Mouse (Mus musculus): Measurements from ENCODE around the gene Hspa12a.

The Hspa12a gene

DNA sequence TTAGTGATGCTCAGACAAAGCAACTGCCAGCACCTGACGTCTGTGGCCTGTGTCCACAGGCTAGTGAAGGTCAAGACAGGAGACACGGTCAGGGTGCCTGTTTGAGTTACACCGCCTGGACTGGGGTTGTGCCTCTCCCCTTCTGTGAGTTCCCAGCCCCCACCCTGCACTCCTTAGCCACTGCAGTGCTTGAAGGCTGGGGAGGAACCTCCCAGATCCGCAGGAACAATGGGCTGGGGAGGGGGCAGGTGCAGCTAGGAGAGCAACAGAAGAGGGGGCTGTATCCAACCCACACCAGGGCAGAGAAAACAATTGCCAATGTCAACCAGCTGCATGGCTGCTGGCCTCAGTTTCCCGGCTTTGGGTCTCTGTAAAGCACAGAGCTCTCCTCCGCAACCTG is 84.1 kb downstream of the Hspa12a start:
- no peak for DNase-seq

DNA sequence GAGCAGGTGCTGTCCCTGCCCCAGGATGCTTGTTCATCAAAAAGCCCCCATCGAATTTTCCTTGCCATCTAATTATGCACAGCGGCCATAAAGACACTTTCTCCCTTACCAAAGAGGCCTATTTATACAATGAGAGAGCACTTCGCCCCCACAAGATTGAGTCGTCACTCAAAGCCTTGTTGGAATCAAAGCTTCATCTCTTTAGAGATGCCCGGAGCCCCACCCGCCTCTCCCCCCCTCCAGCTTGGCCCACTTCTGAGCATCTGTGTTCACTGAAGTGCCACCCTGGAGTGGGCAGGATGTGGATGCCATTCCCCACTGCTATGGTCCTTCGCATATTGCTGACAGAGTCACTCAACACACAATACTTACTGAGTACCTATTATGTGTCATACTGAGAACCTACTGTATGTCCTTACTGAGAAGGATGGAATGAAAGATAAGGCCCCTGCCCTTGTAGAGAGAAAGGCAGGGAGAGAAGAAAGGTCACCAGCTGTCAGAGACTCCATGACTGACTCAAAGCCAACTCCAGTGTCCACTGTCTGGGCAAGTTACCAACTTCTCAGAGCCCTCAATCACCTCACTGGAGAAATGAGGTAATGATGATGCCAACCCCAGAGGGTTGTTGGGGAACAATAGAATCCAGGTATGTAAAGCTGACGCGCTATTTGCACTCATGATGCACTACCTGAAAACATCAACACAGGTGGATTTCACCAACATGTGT is 87.2 kb downstream of the Hspa12a start:
- DNase-seq: no peak

DNA sequence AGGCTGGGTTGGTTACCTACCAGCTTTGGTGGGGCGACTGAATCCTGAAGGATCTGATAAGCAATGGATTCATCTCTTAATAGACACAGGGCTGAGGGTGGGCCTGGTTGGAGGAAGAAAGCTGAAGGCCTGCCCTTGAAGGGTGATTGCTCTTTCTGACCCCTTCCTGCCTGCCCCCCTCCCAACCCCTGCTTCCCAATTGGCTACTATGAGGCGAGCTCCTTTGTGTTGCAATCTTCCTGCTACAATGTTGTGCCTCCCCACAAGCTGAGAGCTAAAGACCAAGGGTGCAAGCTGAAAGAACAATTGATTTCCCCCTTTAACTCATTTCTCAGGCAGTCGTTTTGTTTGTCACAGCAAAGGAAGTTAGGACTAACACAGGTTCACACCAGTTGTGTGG is 88.6 kb downstream of the Hspa12a start:
- DNase-seq: no peak

DNA sequence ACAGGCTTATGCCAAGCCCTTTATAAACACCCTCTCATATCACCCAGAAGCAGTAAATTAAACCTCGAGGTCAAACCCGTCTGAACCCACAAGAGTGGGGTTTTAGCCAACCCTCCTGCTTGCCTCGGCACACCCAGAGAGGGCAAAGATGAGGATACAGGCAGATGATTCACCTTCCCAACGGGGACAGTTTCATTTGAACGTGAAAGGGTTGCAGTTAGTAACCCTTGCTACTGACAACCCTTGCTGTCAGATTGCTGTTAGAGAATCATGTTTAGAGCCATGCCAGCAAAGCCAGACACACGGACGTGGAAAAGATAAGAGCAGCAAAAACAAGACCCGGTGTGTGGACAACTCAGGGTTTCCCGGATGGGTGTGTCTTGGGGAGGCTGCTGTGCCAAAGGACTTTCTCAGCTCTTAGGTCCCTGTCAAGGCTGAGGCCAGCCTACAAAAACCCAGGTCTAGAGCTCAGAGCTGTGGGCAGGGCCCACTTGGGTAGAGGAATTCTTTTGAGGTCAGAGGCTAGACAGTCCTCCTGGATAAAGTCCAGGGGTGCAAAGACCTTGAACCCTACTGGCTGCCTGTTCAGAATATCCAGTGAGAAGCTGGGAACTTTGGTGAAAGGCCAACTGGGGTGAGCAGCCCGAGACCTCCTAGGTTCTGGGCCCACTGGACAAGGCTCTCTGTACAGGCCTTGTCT is 90.3 kb downstream of the Hspa12a start:
- DNase-seq: no peak

DNA sequence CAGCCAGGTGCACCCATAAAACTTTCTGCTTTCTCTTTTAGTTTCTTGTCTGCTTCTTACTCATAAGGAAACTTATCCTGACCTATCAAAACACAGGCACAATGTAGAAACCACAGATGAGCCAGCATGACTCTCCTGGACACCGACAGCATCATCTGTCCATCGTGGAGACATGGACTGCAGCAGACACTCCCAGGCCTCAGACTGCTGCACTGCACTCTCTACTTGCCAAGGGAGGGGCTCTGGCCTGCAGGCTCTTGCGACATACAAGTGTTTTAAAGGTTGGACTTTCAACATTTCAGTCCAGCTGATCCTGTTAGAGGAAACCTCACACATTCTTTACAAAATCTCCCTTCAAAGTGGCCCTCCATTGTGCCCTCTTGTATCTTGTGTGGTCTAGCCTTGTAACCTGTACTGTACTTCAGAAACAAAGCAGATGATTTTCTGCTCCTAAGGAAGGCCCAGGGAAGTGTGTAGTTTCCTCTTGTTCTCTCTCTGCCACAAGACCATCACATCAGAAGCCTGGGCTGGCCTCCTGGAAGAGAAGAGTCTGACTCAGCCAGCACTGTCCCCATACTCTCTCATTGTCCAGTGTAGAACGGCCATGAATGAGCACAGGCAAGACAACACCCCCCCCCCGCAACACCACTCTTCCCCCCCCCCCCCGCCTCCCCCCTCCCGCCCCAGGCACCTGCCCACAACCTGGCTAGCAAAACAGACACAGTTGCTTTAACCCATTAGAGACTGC is 92.6 kb downstream of the Hspa12a start:
- DNase-seq: peak; percentile 28

DNA sequence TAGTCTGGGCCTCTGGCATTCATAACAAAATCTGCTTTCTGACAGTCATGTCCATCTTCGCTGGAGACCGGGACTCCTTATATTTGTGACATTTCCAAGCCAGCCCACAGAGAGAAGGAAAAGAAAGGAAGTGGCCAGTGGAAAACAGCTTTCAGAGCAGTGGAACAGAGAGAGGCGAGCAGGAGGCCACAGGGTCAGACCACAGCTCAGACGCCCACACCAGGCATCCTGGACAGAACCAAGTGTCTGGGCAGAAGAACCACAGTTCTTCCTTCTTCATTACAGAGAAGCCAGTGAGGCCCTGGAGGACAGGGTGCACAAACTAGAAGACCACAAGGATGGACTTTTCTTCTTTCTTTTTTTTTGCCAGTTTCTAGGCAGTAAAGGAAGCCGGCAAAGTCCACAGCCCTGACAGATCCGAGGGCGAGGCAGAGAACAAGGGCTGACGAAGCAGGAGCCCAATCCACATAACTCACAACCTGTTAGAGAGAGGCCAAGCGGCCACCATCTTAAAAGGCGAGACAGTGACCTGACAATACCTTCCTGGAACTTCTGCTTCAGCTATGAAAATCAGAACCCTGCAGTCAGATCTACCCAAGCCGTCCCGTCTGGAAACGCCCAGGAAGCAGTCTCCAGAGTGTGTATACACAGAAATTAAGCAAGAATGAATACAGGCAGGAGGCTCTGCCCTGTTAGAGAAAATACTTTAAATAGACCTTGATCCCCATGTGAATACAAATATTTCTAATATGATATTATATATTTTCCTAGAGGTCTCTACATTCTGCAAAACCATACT is 93.9 kb downstream of the Hspa12a start:
- peak; percentile 21 for DNase-seq

DNA sequence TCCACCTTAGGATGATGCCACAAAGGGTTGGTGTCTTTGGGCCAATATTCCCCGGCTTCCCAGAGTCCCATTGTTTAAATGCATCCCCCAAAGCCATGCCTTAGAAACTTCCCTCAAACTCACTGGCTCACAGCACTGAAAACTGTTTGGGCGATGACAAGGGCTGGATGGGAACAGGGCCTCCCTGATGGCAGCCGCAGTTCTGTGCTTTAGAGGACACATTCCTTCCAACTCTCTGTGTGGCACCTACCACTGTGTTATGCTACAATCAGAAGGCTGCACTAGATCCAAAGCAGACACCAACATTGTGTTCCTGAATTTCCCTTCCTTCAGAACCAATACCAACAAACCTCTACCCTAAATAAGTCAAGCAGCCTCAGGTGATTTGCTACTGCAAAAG is 99.8 kb downstream of the Hspa12a start:
- no peak for DNase-seq

DNA sequence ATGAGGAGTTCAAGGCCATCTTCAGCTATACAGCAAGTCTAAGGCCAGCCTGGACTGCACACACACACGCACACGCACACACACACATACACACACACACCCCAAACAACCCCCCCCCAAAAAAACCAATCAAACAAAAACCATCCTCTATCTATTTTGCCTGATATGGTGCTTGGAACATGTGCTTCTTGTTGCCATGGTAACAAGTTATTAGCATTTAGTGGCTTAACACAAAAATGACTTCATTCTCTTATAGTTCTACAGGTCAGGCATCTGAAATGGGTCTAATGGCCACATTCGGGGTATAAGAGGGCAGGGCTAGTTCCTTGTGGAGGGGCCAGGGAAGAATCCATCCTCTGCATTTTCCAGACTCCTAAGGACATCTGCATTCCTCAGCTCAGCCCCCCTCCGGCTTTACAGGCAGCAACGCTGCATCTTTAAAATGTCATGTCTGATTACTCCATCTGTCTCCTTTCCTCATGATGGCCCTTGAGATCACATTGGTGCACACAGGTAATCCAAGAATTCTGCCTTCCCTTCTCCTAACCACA is 102.7 kb downstream of the Hspa12a start:
- no peak for DNase-seq

DNA sequence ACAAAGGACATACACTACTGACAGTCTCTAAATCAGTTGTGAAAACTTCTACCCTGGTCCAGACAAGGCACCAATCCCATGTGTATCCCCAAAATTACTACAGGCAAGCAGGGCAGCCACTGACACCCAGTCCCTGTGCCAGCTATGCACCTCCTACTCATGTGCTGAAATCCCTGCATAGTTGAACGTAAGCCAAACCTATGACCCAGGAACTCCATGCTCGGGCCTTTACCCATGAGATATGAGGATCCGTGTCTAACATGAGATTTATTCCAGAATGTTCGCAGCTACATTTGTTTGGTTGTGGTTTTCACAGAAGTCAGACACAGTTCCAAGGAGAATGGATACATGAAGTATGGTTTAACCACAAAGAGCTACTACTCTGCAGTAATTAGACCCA is 103.6 kb downstream of the Hspa12a start:
- no peak for DNase-seq

DNA sequence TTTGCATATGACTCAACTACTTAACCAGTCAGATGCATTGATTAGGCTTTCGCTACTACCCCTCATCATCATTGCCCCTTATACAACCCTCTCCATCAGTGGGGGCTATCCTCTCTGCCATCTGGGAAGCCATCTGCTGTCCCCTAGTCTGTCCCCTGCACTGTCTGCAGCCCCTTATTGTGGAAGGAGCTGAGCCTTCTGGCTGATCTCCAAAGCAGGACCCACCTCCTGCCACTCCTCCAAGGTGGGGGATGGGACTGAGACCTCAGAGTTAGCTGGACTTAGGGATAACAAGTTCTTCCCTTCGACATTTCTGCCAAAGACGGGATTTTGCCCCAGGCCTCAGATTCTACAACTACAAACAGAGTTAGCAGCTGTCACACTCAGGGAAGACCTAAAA is 104.1 kb downstream of the Hspa12a start:
- no peak for DNase-seq

DNA sequence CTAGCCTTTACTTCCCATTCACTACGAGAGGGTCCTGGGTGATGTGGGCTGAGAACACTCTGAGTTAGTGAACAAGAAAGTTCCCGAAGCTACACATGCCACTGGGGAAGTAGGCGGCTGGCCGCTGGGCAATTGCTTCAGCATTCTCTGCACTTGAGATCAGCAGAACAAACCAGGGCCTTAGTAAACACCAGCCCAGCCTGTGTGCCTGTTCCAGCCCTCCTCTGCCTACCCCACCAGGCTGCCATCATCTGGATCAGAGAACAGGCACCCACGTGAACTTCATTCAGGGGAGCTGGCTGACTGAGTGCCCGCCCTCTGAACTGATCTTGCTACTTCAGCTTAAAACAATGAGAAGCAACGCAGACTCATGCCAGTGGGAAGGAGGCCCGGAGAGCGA is 104.7 kb downstream of the Hspa12a start:
- no peak for DNase-seq

DNA sequence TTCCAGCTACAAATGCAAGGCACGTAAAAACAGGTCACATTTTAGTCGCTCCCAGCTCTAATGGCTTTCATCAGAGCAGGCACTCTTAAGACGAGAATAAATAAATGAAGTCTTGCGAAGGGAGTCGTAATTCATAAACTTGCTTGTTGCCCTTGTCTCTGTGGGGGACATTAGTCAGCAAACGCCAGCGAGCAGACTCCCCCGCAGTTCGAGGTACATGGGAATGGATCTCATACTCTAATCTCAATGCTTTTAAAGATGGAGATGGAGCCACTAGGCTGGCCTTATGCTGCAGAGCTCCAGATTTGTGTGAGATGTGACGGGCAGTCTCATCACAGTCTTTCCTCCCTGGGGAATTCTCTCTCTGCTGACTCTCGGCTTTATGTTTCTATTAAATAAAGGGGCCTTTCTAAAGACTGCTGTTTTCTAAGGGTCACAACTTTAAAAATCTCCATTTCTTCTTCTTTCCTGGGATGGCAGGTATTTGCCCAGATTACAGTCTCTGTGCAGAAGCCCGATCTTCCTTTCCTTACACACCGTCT is 109.7 kb downstream of the Hspa12a start:
- no peak for DNase-seq

DNA sequence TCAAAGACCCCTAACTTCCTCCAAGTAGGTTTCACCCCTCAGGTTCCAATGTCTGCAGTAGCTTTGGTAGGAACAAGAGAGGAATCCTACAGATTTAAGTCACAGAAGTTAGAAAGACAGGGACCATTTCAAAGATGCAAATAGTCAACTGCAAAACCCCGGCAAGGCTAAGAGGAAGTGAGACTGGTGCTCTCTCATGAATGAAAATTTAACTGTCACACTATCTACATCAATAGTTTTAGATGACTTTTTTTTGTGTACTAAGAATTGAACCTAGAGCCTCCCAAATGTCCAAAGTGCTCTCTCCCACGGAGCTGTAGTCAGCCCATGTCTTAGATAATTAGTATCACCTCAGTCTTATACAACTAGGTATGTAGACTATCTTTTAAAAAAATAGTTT is 110.5 kb downstream of the Hspa12a start:
- no peak for DNase-seq

DNA sequence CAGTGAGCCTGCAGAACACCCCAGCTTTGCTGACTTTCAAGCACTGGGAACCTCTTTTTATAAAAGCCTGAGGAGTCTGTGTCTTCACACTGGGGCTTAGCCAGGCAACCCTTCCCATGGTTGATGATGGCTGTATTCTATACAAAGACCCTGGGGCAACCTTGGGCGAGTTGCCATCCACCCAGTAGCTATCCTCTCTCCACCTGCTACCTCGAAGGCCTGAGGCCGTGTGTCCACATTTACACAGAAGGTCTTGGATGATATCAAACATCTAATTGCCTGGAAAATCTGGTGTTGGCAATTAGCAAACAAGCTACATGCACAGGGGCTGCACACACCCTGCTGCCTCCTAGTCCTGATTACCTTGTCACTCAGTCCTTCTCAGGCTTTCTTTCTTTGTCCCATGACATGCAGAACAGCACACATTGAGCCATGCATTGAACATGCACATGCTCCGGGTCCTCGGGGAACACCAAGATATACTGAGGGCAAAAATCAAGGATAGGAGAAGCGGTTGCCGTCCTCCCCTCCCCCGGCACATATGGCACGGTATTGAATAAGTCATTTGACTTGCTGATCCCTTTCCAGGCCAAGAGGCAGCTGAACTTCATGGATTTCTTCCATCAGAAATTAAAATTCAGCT is 112.1 kb downstream of the Hspa12a start:
- no peak for DNase-seq

DNA sequence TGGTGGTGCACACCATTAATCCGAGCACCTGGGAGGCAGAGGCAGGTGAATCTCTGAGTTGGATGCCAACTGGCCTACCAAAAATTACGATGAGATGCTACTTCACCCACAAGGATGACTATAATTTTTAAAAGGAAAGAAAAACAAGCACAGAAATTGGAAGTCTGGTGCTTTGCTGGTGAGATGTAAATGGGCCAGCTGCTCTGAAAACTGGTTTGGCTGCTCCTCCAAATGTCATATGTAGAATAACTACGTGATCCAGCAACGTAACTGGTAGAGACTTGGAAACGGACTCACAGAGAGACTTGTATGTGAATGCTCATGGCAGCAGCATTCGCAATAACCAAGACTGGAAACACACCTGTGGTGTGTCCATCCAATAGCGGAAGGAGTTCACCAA is 113.3 kb downstream of the Hspa12a start:
- DNase-seq: no peak

DNA sequence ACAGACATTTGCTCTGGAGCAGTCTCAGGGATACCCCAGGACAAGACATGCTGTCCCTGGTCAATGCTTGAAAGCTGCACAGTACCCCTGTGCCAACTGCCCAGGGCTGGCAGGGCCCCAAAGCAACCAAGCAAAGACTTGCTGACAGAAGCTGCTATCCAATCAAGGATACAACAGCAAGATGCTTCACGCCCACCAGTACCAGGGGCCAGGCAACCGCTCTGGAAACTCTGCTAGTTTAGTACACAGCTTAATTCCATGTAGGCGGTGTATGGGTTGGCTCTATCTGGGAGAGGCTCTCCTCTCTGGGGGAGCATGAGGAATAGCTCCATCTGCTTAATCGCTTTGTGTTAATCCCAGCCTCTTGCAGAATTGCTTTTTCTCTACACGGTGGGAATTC is 113.9 kb downstream of the Hspa12a start:
- no peak for DNase-seq

DNA sequence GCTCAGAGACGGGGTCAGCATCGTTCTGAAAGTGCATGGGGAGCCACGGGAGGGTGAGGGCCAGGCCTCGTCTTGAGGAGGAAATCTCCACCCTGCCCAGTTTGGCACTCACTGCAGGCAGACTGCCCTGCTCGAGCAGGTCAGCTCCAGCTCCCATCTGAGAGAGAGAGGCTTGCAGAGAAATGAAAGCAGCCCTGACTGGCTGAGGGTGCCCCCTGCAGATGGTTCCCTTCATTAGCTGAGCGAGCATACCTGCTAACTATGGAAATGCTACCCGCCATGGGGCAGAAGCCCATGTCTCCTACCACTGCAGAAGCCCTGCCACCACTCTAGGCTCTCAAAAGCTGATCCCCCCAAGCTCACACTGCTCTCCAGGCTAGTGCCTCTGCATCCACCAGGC is 115.8 kb downstream of the Hspa12a start:
- DNase-seq: no peak

DNA sequence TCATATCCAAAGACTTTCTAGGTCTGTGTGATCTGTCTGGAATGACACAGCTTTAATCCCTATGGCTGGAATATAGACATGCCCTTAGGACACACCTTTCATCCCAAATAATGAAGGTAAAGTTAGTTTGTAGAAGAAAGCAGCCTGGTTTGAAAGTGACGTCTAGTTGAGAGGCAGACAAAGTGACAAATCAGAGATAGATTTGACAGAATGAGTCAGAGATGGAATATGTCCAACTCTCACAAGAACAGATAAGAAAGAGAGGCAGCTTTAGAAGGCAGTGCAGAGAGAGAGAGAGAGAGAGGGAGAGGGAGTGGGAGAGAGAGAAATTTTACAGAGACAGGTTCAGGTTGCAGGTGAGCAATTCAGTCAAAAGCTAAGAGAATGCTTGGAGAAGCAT is 119.1 kb downstream of the Hspa12a start:
- no peak for DNase-seq

DNA sequence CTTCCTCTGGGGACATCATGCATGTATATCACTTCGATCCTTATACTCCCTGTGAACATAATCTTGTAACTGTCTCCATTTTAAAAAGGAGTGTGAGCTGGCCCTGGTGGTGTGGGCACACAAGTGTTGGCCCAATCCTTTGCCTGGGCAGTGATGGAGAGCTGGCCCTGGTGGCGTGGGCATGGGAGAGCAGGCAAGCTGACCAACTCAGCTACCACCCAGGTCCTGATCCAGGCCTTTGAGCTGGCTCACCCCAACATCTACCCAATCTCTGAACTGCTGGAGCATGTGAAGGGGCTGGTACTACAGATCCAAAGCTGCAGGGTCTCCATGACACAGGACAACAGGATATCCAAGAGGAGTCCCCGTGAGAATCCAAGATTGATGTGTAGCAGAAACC is 120.2 kb downstream of the Hspa12a start:
- DNase-seq: no peak

DNA sequence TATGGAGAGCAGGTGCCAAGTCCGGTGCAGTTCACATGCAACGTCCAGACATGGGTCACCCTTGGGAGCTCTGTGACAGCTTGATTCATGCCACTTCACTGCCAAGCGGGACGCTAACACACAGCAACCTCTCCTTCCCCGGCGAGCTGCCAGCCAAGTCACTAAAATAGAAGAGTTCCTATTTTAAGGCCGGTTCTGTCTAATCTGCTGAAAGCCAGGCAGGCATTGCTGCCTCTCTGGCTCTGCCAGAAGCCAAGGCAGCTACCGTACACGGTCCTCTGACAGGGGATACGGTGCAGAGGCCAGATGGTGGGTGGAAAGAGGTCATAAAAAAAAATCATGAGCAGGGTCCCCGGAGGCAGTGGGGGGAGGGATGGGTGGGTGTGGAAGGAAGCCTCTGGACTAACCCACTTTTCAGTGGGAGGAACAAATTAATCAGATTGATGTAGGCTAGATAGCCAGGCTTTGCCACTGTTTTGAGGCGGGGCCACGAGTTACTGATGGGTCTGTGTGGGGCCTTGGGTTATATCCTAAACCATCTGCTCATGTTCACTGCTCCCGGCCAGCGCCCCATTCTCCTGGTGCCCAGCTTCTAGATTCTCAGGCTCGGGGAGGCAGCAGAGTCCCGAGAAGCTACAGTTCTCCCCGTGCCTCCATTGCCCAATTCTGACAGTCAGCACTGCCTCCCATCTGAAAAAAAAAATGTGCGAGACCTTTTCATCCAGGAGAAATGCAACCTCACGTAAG is 120.8 kb downstream of the Hspa12a start:
- DNase-seq: no peak
